Mouse (Mus musculus) gastrocnemius, adult 2 months (tissue): ENCODE measurements at regions not wholly inside any gene's neighbourhood (a gene's known extent, or its start where the extent isn't known, plus 50 kb on each side); places are given as distances from the start of the nearest gene placed in this dataset.

Experiments
- DNase-seq: peaks from one replicate; pipeline ENCODE4 v3.0.0; 2022
- H3K27ac ChIP-seq: fragments of 200-600 bp; 2 replicates; pipeline ENCODE4 v1.8.1; 2022; ENCODE audit warnings: mild to moderate bottlenecking
- H3K4me3 ChIP-seq: fragments of 200-600 bp; 2 replicates; pipeline ENCODE4 v1.8.1; 2022; ENCODE audit warnings: mild to moderate bottlenecking, moderate library complexity
- CTCF ChIP-seq: fragments of 200-600 bp; IDR thresholded peaks from 2 replicates; pipeline ENCODE4 v1.8.1; 2022; ENCODE audit warnings: antibody characterized with exemption, mild to moderate bottlenecking, moderate library complexity
- intact Hi-C: fragments of 180-260 bp; cut with DNase I; formaldehyde crosslinking; loops from one replicate; pipeline ENCODE4 v1.15.1; 2025

GRCm38 (mm10) chr12:10182589-10182988, 187.2 kb upstream of the Nt5c1b start:
- no peak for DNase-seq
- no peak overlapping the region for H3K4me3 ChIP-seq
- TF ChIP-seq CTCF = no peak
- H3K27ac ChIP-seq = no peak overlapping the region
- intact Hi-C loops = no loop called here

GRCm38 (mm10) chr12:10186576-10186975, 183.2 kb upstream of the Nt5c1b start:
- no peak for DNase-seq
- TF ChIP-seq CTCF = no peak
- H3K27ac ChIP-seq = no peak overlapping the region
- intact Hi-C loops = no loop called here
- no peak overlapping the region for H3K4me3 ChIP-seq

- DNase-seq = no peak
- no peak overlapping the region for H3K4me3 ChIP-seq
- intact Hi-C loops = no loop called here
- TF ChIP-seq CTCF = no peak
- H3K27ac ChIP-seq = no peak overlapping the region
These were observed 180.0 kb upstream of the Nt5c1b start for GRCm38 (mm10) chr12:10189746-10190145.

- DNase-seq = no peak
- intact Hi-C loops = no loop called here
- TF ChIP-seq CTCF = no peak
- no peak overlapping the region for H3K27ac ChIP-seq
- H3K4me3 ChIP-seq = no peak overlapping the region
These were observed 171.8 kb upstream of the Nt5c1b start for GRCm38 (mm10) chr12:10197906-10198460.

GRCm38 (mm10) chr12:10209841-10210240, 159.9 kb upstream of the Nt5c1b start:
- DNase-seq = no peak
- intact Hi-C loops = no loop called here
- no peak overlapping the region for H3K4me3 ChIP-seq
- H3K27ac ChIP-seq = no peak overlapping the region
- TF ChIP-seq CTCF = no peak

GRCm38 (mm10) chr12:10222821-10223220, 147.0 kb upstream of the Nt5c1b start:
- intact Hi-C loops = loop anchor here (10.0 kb wide), 3 partner anchors 212 to 1358 kb away; no protein-coding TSS in a partner anchor
- Histone ChIP-seq H3K27ac (no peak overlapping the region), H3K4me3 (no peak overlapping the region)
- no peak for DNase-seq
- peak; percentile 25; the same call in 1 of the 2 replicates for TF ChIP-seq CTCF

GRCm38 (mm10) chr12:10223832-10224231, 145.9 kb upstream of the Nt5c1b start:
- peak; percentile 74 for TF ChIP-seq CTCF
- no peak for DNase-seq
- intact Hi-C loops = loop anchor here (1.0 to 10.0 kb wide), 5 partner anchors 211 to 1359 kb away; partner anchors contain the start of gene Osr1
- Histone ChIP-seq H3K4me3 (no peak overlapping the region), H3K27ac (no peak overlapping the region)

GRCm38 (mm10) chr12:10231144-10231543, 138.6 kb upstream of the Nt5c1b start:
- no peak for TF ChIP-seq CTCF
- DNase-seq = no peak
- no peak overlapping the region for H3K4me3 ChIP-seq
- intact Hi-C loops = no loop called here
- H3K27ac ChIP-seq = peak overlapping the region; percentile 24; the same call in 1 of the 2 replicates

- Histone ChIP-seq H3K27ac (peak overlapping the region; percentile 24; the same call in 1 of the 2 replicates), H3K4me3 (no peak overlapping the region)
- DNase-seq = no peak
- intact Hi-C loops = no loop called here
- TF ChIP-seq CTCF = no peak
These were observed 138.1 kb upstream of the Nt5c1b start for GRCm38 (mm10) chr12:10231683-10232082.

GRCm38 (mm10) chr12:10248110-10248509, 121.7 kb upstream of the Nt5c1b start:
- intact Hi-C loops = no loop called here
- no peak for DNase-seq
- TF ChIP-seq CTCF = no peak
- Histone ChIP-seq H3K27ac (no peak overlapping the region), H3K4me3 (no peak overlapping the region)

- intact Hi-C loops = no loop called here
- Histone ChIP-seq H3K27ac (no peak overlapping the region), H3K4me3 (no peak overlapping the region)
- TF ChIP-seq CTCF = no peak
- peak; percentile 24 for DNase-seq
These were observed 113.4 kb upstream of the Nt5c1b start for GRCm38 (mm10) chr12:10256385-10256784.

- H3K4me3 ChIP-seq = no peak overlapping the region
- no peak overlapping the region for H3K27ac ChIP-seq
- no peak for DNase-seq
- no peak for TF ChIP-seq CTCF
- intact Hi-C loops = no loop called here
These were observed 103.6 kb upstream of the Nt5c1b start for GRCm38 (mm10) chr12:10266201-10266600.

- no peak for DNase-seq
- Histone ChIP-seq H3K27ac (no peak overlapping the region), H3K4me3 (no peak overlapping the region)
- no peak for TF ChIP-seq CTCF
- intact Hi-C loops = no loop called here
These were observed 97.7 kb upstream of the Nt5c1b start for GRCm38 (mm10) chr12:10272038-10272437.

- intact Hi-C loops = no loop called here
- TF ChIP-seq CTCF = no peak
- H3K27ac ChIP-seq = no peak overlapping the region
- no peak for DNase-seq
- no peak overlapping the region for H3K4me3 ChIP-seq
These were observed 94.5 kb upstream of the Nt5c1b start for GRCm38 (mm10) chr12:10275226-10275625.
